Mouse (Mus musculus) macrophage (primary cell): Measurements from ENCODE around the gene Ccdc167. TPM values are rescaled to one million over a fixed set of nuclear protein-coding genes. Genes with fewer than 3 reads are reported as not detected.
A peak's percentile ranks its signal among the peaks of the same experiment; 100 is the strongest.

ENCODE experiments used
- H3K27ac ChIP-seq: fragments of 350-480 bp; formaldehyde crosslinking; 2 replicates; pipeline ENCODE4 v1.9.0; 2021
- H3K36me3 ChIP-seq: fragments of 350-480 bp; formaldehyde crosslinking; 2 replicates; pipeline ENCODE4 v1.9.0; 2021; ENCODE audit errors: inconsistent target
- H3K4me3 ChIP-seq: fragments of 350-480 bp; formaldehyde crosslinking; 2 replicates; pipeline ENCODE4 v1.9.0; 2021; ENCODE audit errors: inconsistent target
- H3K79me2 ChIP-seq: fragments of 350-480 bp; formaldehyde crosslinking; 2 replicates; pipeline ENCODE4 v1.9.0; 2021; ENCODE audit errors: inconsistent target
- WGBS: methylation state at CpG from one replicate; pipeline ENCODE4 v1.1.7; 2026; ENCODE audit warnings: inconsistent platforms; ENCODE audit not compliant: missing documents; 5-methylcytosine and 5-hydroxymethylcytosine counted together
- polyA plus RNA-seq: library from polyadenylated mRNA; stranded (reverse); fragments of 250-400 nt; gene quantifications from 3 replicates; pipeline ENCODE4 v1.2.4, GENCODE M21; 2018; ENCODE audit warnings: inconsistent platforms

The Ccdc167 gene
- polyA plus RNA-seq, 1 experiment from 2014 or later = 4.5 TPM

DNA sequence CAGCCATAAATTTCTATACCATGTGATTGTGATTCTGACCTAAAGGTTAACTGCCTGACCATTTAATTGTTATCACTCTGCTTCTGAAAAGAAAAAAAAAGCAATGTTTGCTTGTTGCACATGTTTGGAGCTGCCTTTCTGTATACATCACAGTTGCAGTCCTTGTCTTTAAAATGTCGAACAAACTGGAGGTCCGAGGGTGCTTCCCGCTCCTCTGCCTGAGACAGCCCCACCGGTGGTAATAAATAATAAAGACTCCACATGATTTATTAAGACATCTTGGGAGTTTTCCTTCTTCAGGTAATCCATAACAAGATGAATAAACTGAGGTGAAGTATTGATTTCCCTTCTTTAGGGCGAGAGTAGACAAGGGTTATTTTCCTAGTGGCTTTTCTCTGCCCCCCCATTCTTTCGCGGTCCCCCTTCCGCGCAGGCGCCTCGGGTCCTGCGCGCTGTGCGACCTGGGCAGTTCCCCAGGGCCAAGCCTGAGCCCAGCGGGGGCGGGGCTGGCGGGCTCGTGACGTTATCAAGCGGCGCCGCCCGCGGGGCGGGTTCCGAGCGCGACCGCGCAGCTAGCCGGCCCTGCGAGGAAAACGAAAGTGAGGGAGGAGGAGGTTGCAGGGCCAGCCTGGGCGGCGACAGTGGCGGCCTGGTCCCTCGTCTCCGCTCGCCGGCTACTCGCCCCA is 56.6 kb downstream of the Ccdc167 start, which contains the start of gene Cmtr1:
TSS of gene Cmtr1 (plus strand) at position 520 of the 686 bp plus-strand sequence.
- peak within 1 kb of the TSS; percentile 77 for H3K27ac ChIP-seq
- H3K36me3 ChIP-seq = peaks cover 23% of the 10 kb centered on the region; the same call in 1 of the 2 replicates
- whole genome bisulfite sequencing = 2% methylated on average over 40 of the region's 41 CpGs
- H3K4me3 ChIP-seq = peak within 1 kb of the TSS; percentile 93
- peaks cover 45% of the 10 kb centered on the region for H3K79me2 ChIP-seq

- Histone ChIP-seq H3K4me3 (no peak overlapping the region), H3K79me2 (peaks cover 26% of the 10 kb centered on the region), H3K27ac (no peak overlapping the region), H3K36me3 (0 out of 2 replicates have a peak, but pooled peaks cover 5% of the 10 kb centered on the region)
- 87% methylated on average over 2 of the region's 2 CpGs for WGBS
Measured at GRCm38 (mm10) chr17:29658249-29658648, 58.6 kb downstream of the Ccdc167 start.

DNA sequence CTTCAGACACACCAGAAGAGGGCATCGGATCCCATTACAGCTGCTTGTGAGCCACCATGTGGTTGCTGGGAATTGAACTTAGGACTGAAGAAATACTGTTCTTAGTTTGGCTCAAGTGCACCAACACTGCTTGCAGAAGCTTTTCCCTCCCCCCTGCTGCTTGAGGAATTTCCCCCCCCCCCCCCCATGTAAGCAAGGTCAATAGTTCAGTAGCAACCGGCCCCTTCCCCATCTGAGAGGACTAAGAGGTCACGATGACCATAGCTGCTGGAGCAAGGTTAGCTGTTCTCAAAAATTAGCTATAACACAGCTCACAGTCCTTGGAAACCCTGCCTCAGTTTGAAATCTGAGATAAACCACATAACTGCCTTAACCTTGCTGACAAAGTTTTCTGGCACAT is 74.6 kb downstream of the Ccdc167 start:
- Histone ChIP-seq H3K36me3 (peaks cover 20% of the 10 kb centered on the region), H3K27ac (no peak overlapping the region), H3K79me2 (no peaks in the 10 kb centered on the region), H3K4me3 (no peak overlapping the region)
- WGBS = 100% methylated on average over 3 of the region's 3 CpGs

- Histone ChIP-seq H3K36me3 (peaks cover 30% of the 10 kb centered on the region), H3K27ac (no peak overlapping the region), H3K4me3 (no peak overlapping the region), H3K79me2 (no peaks in the 10 kb centered on the region)
- 94% methylated on average over 11 of the region's 11 CpGs for WGBS
Measured at GRCm38 (mm10) chr17:29640971-29641370, 75.9 kb downstream of the Ccdc167 start.

DNA sequence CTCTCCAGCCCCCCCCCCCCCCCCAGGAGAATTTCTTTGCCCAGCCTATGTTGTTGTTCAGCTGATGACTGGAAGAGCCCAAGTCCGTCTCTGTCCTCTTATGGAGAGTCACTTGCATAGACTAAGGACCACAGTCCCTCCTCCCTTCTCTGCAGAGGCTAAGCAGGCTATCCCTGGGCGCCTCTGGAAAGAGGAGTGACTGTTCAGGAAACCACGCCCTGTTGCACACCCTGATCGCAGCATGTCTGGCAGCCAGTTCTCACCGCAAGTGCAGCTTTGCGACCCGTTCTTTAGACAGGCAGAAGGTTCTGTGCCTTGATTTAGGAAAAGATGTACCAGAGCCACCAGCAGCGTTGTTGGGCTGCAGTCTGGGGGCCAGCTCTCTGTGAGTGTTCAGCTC is 78.9 kb downstream of the Ccdc167 start:
- WGBS = 82% methylated on average over 8 of the region's 8 CpGs
- Histone ChIP-seq H3K27ac (no peak overlapping the region), H3K36me3 (peaks cover 52% of the 10 kb centered on the region)

GRCm38 (mm10) chr17:29637377-29637776 is 79.5 kb downstream of the Ccdc167 start:
- H3K27ac ChIP-seq = no peak overlapping the region

More for the DNA sequence above, 78.9 kb downstream of the Ccdc167 start:
- Histone ChIP-seq H3K4me3 (no peak overlapping the region), H3K79me2 (no peaks in the 10 kb centered on the region)

More at GRCm38 (mm10) chr17:29637377-29637776, 79.5 kb downstream of the Ccdc167 start:
- H3K36me3 ChIP-seq = peaks cover 56% of the 10 kb centered on the region
- 97% methylated on average over 4 of the region's 4 CpGs for WGBS
- no peak overlapping the region for H3K4me3 ChIP-seq
- no peaks in the 10 kb centered on the region for H3K79me2 ChIP-seq

Other genes starting within 250 kb of the Ccdc167 start
- gene Pim1, start 226.3 kb downstream of the Ccdc167 start, polyA plus RNA-seq = 30.0 to 53.7 TPM (median 48.6 TPM) in 3 replicates
- not detected in 3 replicates for gene Gm17657, start 167.4 kb downstream of the Ccdc167 start, polyA plus RNA-seq
- gene Tbc1d22b, start 167.3 kb downstream of the Ccdc167 start, polyA plus RNA-seq = 9.9 to 13.7 TPM (median 10.5 TPM) in 3 replicates
- gene Tmem217, start 164.7 kb downstream of the Ccdc167 start, polyA plus RNA-seq = 0.67 TPM in 1 of 3 replicates, not detected in the others
- 15.4 to 16.8 TPM (median 16.5 TPM) in 3 replicates for gene Rnf8, start 102.3 kb downstream of the Ccdc167 start, polyA plus RNA-seq
- 0.70 to 2.4 TPM (median 1.0 TPM) in 3 replicates for gene Gm28043, start 102.2 kb downstream of the Ccdc167 start, polyA plus RNA-seq
- 37.1 to 60.9 TPM (median 43.9 TPM) in 3 replicates for gene Cmtr1, start 56.4 kb downstream of the Ccdc167 start, polyA plus RNA-seq